Mouse (Mus musculus) hindbrain, embryonic 11.5 days (tissue): ENCODE results near the gene Patj. TPM values are rescaled to one million over a fixed set of nuclear protein-coding genes. Genes with fewer than 3 reads are reported as not detected.

Source experiments
- ATAC-seq: fragments of 200-750 bp; cut with Nextera tagmentation; 2 replicates; pipeline ENCODE4 v1.8.0; 2017; ENCODE audit warnings: mild to moderate bottlenecking, moderate TSS enrichment, moderate library complexity; ENCODE audit not compliant: low FRiP score
- DNase-seq: peaks from one replicate; pipeline ENCODE4 v3.0.0-alpha.2; 2015; ENCODE audit warnings: low spot score
- H3K27ac ChIP-seq: fragments of 300-500 bp; sonication (generic); 2 replicates; pipeline ENCODE4 v1.5.1; 2014; ENCODE audit warnings: mild to moderate bottlenecking, low read depth, low read length
- H3K27me3 ChIP-seq: fragments of 300-500 bp; sonication (generic); 2 replicates; pipeline ENCODE4 v1.6.1; 2014; ENCODE audit warnings: mild to moderate bottlenecking, low read length, moderate library complexity, mixed read lengths; ENCODE audit not compliant: control insufficient read depth, insufficient read depth
- H3K36me3 ChIP-seq: fragments of 300-500 bp; sonication (generic); 2 replicates; pipeline ENCODE4 v1.6.1; 2014; ENCODE audit warnings: mild to moderate bottlenecking, low read length, moderate library complexity, mixed read lengths; ENCODE audit not compliant: control insufficient read depth, insufficient read depth
- H3K4me1 ChIP-seq: fragments of 300-500 bp; sonication (generic); replicated peaks from 2 replicates; pipeline ENCODE4 v1.6.1; 2014; ENCODE audit warnings: low read length, mixed read lengths; ENCODE audit not compliant: control insufficient read depth, insufficient read depth
- H3K4me2 ChIP-seq: fragments of 300-500 bp; sonication (generic); replicated peaks from 2 replicates; pipeline ENCODE4 v1.6.1; 2014; ENCODE audit warnings: mild to moderate bottlenecking, low read depth, low read length
- H3K4me3 ChIP-seq: fragments of 300-500 bp; sonication (generic); 2 replicates; pipeline ENCODE4 v1.5.1; 2014; ENCODE audit warnings: low read depth, low read length
- H3K9ac ChIP-seq: fragments of 300-500 bp; sonication (generic); 2 replicates; pipeline ENCODE4 v1.6.1; 2014; ENCODE audit warnings: low read depth, low read length
- H3K9me3 ChIP-seq: fragments of 300-500 bp; sonication (generic); 2 replicates; pipeline ENCODE4 v1.6.1; 2016; ENCODE audit warnings: low read length; ENCODE audit not compliant: control insufficient read depth
- WGBS: fragments of 180-500 bp; shearing (Covaris S2); extraction: QIAGEN DNeasy Blood & Tissue Kit; methylation state at CpG from one replicate; pipeline ENCODE4 v1.1.7; 2014; 5-methylcytosine and 5-hydroxymethylcytosine counted together
- polyA plus RNA-seq: library from polyadenylated mRNA; unstranded; fragments of >200 nt; fragmentation: Nextera tagmentation; extraction: Ambion mirVana; gene quantifications from 2 replicates; pipeline ENCODE4 v1.2.1, GENCODE M21; 2014

Patj gene
- polyA plus RNA-seq, 1 experiment from 2014 or later = 9.7 TPM

- no peak overlapping the region for H3K4me2 ChIP-seq
Measured at GRCm38 (mm10) chr4:98689988-98690387, 294.4 kb downstream of the Patj start.

DNA sequence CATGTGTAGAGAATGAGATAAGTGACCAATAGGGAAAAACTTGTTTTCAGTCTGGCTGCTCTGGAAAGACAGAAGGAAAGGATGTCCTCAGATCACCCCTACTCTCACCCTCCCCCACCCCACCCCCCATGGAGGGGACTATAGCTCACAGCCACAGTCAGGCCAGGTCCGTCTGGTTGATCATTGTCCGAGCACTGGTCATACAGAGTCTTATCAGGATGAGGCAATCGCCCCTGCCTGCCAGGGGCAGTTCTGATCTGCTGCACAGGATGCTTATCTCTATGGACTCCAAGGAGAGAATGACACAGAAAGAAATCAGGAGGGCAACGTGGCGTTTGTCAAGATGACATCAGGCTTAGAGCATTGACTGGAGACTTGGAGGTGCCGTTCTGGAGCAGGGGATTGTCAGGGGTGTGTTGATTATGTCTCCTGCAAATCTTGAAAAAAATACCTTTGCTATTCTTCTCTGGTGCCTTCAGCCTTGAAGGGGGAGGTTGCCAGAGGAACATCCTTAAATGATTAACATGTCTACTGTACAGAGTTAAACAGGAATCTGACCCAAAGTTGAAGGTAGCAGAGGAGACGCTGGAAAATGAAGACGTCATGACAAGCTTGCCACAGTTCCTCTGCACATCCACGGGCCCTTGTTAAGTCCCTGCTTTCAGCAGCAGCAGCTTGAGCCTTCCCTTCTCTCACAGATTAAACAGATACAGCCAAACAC, 298.0 kb downstream of the Patj start:
- WGBS = 70% methylated on average over 9 of the region's 9 CpGs
- H3K27me3 ChIP-seq = no peaks in the 10 kb centered on the region
- no peak for ATAC-seq
- no peak overlapping the region for H3K9ac ChIP-seq
- no peaks in the 10 kb centered on the region for H3K36me3 ChIP-seq
- DNase-seq = no peak
- H3K4me2 ChIP-seq = no peak overlapping the region
- no peak overlapping the region for H3K4me3 ChIP-seq
- no peaks in the 10 kb centered on the region for H3K4me1 ChIP-seq
- no peak overlapping the region for H3K27ac ChIP-seq
- H3K9me3 ChIP-seq = no peaks in the 10 kb centered on the region

More at GRCm38 (mm10) chr4:98689988-98690387, 294.4 kb downstream of the Patj start:
- Histone ChIP-seq H3K9me3 (no peaks in the 10 kb centered on the region), H3K27ac (no peak overlapping the region), H3K4me3 (no peak overlapping the region), H3K4me1 (no peaks in the 10 kb centered on the region), H3K36me3 (no peaks in the 10 kb centered on the region), H3K9ac (no peak overlapping the region), H3K27me3 (no peaks in the 10 kb centered on the region; the same call in 1 of the 2 replicates)
- no peak for DNase-seq
- ATAC-seq = no peak
- WGBS = 86% methylated on average over 1 of the region's 1 CpGs

DNA sequence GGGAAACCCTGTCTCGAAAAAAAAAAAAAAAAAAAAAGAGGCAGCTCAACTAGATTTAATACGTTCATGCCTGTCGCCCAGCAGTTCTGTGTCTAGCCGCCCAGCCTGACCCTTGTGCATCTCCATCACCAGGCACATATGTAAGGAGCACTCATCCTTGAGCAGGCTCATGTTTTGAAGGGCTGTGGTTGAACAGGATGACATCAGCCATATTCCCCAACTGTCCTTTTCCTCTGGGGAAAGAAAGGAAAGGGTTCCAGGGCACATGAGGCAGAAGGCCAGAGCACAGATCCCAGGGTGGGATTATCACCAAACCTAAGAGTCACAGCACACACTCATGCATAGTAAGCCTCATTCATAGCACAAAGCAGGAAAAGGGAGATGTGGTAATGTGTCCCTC, 302.3 kb downstream of the Patj start:
- Histone ChIP-seq H3K9ac (no peak overlapping the region), H3K4me3 (no peak overlapping the region), H3K4me1 (no peaks in the 10 kb centered on the region), H3K36me3 (no peaks in the 10 kb centered on the region), H3K9me3 (no peaks in the 10 kb centered on the region), H3K4me2 (no peak overlapping the region), H3K27ac (no peak overlapping the region), H3K27me3 (no peaks in the 10 kb centered on the region)
- DNase-seq (no peak), ATAC-seq (no peak)
- 84% methylated on average over 4 of the region's 4 CpGs for WGBS

DNA sequence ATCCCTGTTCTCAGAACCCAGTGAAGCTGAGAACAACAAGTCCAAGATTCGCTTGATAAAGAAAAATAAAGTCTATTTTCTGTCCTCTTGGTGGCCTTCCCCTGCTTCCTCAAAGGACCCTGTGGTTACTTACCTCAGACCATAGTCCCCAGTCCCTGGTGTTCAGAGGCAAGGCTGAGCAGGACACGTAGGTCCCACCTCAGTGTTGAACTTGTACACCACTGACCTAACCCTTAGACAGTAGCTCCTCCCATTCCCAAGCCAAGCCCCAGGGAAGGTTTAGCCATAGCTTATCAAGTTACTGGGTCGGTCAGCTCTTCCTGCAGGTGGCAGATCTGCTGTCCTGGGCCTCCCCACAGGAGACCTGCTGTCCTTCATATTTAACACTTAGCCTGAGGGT, 303.3 kb downstream of the Patj start:
- 61% methylated on average over 3 of the region's 3 CpGs for WGBS
- Histone ChIP-seq H3K4me3 (no peak overlapping the region), H3K4me2 (no peak overlapping the region), H3K9me3 (no peaks in the 10 kb centered on the region), H3K4me1 (no peaks in the 10 kb centered on the region), H3K36me3 (no peaks in the 10 kb centered on the region), H3K27ac (no peak overlapping the region), H3K27me3 (no peaks in the 10 kb centered on the region), H3K9ac (no peak overlapping the region)
- ATAC-seq = no peak
- no peak for DNase-seq

DNA sequence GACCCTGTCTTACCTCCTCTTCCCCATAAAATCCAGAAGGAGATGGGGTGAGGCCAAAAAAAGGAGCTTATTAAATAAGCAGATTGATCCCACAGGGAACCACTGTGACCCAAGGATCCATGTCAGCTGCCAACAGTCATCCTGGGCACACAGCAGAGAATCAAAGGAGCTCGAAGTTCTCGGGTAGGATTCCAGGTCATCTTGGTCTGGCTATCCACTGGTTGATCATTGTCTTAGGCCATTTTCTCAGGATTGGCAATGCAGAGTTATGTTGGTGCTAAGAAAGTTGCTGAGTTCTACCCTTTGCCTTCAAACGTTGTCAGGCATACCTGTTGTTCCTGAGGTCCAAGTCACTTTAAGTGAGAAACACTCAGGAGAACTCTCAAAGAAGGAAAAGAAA, 304.6 kb downstream of the Patj start:
- no peak overlapping the region for H3K27ac ChIP-seq
- no peak overlapping the region for H3K4me2 ChIP-seq
- H3K36me3 ChIP-seq = no peaks in the 10 kb centered on the region
- no peaks in the 10 kb centered on the region for H3K4me1 ChIP-seq
- H3K9me3 ChIP-seq = no peaks in the 10 kb centered on the region
- H3K27me3 ChIP-seq = no peaks in the 10 kb centered on the region
- 90% methylated on average over 3 of the region's 3 CpGs for WGBS
- H3K9ac ChIP-seq = no peak overlapping the region
- H3K4me3 ChIP-seq = no peak overlapping the region
- no peak for ATAC-seq
- no peak for DNase-seq

DNA sequence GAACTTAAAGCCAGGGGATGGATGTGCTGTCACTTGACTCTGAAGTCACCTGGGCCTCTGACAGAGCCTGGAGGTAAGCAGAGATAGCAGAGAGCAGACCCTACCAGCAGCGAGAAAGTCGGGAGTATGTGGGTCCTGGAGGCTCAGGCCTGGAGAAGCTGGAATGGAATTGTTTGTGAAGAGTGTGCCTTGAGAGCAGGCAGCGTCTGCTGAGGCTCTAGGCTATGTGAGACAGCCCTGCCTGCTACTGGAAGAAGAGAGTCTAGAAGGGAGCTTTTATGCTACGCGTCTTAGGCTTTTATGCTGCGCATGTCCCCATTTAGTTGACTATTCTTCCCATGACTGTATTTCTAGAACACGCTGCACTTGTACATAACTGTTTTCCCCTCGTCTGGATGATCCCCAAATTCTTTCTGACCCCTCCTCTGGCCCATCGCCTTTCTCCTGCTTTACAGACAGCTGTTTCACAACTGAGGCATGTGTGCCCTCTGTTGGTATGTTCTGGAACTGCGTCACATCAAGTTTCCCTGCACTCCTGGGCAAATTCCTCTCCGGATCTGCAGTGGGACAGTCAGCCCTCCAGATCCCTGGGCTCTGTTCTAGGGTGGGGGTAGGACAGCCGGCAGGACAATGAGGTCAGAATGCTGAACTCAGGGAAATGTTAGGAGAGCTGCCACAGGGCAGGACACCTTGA, 306.8 kb downstream of the Patj start:
- Histone ChIP-seq H3K9ac (no peak overlapping the region), H3K27ac (no peak overlapping the region), H3K4me1 (no peaks in the 10 kb centered on the region), H3K27me3 (no peaks in the 10 kb centered on the region), H3K4me2 (no peak overlapping the region), H3K9me3 (no peaks in the 10 kb centered on the region), H3K4me3 (no peak overlapping the region), H3K36me3 (no peaks in the 10 kb centered on the region)
- ATAC-seq (peak; percentile 64; the same call in 1 of the 2 replicates), DNase-seq (peak; percentile 87)
- WGBS = 34% methylated on average over 12 of the region's 12 CpGs

- WGBS = 93% methylated on average over 8 of the region's 8 CpGs
- DNase-seq = no peak
Measured at GRCm38 (mm10) chr4:98710891-98711290, 315.3 kb downstream of the Patj start.

DNA sequence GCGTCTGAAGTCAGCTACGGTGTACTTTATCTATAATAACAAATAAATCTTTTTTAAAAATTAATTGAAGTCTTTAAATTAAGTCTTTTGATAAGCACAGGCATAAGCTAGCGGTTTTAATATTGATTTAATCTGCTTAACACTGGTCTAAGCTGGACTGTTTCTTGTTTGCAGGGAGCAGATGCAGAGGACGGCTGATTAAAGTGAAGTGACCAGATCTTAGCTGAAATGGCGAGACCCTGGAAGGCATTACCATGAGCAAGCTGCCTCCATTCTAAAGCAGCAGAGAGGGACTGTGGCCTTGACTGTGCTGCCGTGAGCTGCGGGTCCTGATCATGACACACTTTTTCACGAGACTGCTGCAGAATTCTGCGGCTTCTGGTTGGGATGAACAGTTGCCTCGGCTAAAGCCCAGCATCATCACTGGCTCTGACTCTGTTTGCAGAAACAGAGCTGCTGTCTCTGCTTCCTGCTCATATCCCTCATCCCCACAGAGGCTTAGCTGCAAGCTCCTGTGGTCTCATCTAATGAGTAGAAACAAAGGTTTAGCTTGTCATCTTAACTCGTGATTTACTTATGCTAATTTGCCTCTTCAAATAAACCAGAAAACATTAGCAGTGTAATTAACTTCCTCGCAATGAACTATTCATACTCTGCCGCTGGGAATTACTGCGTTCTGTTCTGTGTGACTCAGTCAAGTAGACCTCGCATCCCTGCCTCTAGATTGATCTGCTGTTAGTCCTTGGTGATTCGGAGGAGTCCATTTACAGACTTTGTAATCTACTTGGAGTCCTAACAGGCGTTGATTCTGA, 322.4 kb downstream of the Patj start:
- Histone ChIP-seq H3K27ac (no peak overlapping the region), H3K36me3 (no peaks in the 10 kb centered on the region), H3K4me3 (no peak overlapping the region), H3K9ac (no peak overlapping the region), H3K4me2 (no peak overlapping the region), H3K4me1 (no peaks in the 10 kb centered on the region), H3K27me3 (no peaks in the 10 kb centered on the region), H3K9me3 (no peaks in the 10 kb centered on the region)
- 91% methylated on average over 17 of the region's 17 CpGs for WGBS
- no peak for ATAC-seq
- no peak for DNase-seq

More at GRCm38 (mm10) chr4:98710891-98711290, 315.3 kb downstream of the Patj start:
- ATAC-seq = no peak
- Histone ChIP-seq H3K4me2 (no peak overlapping the region), H3K27ac (no peak overlapping the region), H3K9me3 (no peaks in the 10 kb centered on the region), H3K4me3 (no peak overlapping the region), H3K36me3 (no peaks in the 10 kb centered on the region), H3K9ac (no peak overlapping the region), H3K4me1 (no peaks in the 10 kb centered on the region), H3K27me3 (no peaks in the 10 kb centered on the region)
